Mouse (Mus musculus): ENCODE measurements around the gene Bricd5.

DNA sequence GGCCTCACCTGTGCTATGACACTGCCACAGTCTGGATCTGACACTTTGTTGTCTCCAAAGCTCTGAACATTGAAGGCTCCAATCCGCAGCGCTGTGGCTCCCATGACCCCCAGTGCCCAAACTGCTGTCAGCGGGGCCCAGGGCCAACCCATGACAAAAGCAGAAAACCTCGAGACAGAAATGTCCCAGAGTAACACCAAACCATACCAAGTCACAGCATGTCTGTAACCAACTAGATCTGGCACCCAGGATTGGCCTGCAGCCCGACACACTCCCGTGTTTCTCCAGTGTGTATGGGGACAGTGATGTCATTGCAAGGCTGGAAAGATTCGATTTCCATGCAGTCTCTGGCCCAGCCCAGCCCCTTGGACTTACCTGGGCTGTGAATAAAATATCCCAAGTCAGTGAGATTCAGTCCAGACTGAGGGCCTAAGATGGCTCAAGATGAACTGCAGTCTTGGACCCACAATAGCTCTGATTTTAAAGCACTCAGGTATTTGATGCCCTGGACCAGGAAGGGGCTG is 31.0 kb upstream of the Bricd5 start, which contains the start of gene Dnase1l2:
- no peak for TF ChIP-seq CTCF (IDR thresholded peaks at IDR 0.05; ENCODE audit: low read depth, low read length)
- TF ChIP-seq POLR2A (IDR thresholded peaks at IDR 0.05; ENCODE audit: extremely low read depth, insufficient read depth, low read length): no peak
